Mouse (Mus musculus): ENCODE results near the gene Pnkp. TPM values are rescaled to one million over a fixed set of nuclear protein-coding genes. Genes with fewer than 3 reads are reported as not detected.

Gene Pnkp
- polyA plus RNA-seq (2012; rRNA removed) (28.7 and 32.0 TPM in 2 replicates), polyA plus RNA-seq (2014; fragmentation: Nextera tagmentation; extraction: Ambion mirVana) (23.8 and 26.6 TPM in 2 replicates)

- H3K4me1 ChIP-seq (ENCODE audit: control insufficient read depth, insufficient read depth, low read length): peaks cover 21% of the 10 kb centered on the region
- TF ChIP-seq POLR2A (IDR thresholded peaks at IDR 0.05; ENCODE audit: borderline replicate concordance, extremely low read depth, insufficient read depth, insufficient read length): 0 out of 2 replicates have a peak, but pooled peaks have one; percentile 24
- peak within 1 kb of the TSS; percentile 74 for H3K4me3 ChIP-seq (replicated peaks; ENCODE audit: low read length)
- H3K36me3 ChIP-seq (ENCODE audit: control insufficient read depth, insufficient read depth, low read length): peaks cover 21% of the 10 kb centered on the region
- no peaks in the 10 kb centered on the region for H3K27me3 ChIP-seq (ENCODE audit: control insufficient read depth, insufficient read depth, low read length)
- peak within 1 kb of the TSS; percentile 92 for H3K4me2 ChIP-seq (replicated peaks; ENCODE audit: low read depth, low read length, severe bottlenecking)
- H3K9ac ChIP-seq (ENCODE audit: low read depth, low read length, severe bottlenecking): peak within 1 kb of the TSS; percentile 76
- ATAC-seq (ENCODE audit: low FRiP score, low read depth): peak; percentile 58
- H3K9me3 ChIP-seq (ENCODE audit: control insufficient read depth, low read length): no peaks in the 10 kb centered on the region
- under 1% methylated on average over 32 of the region's 32 CpGs for WGBS
- peak within 1 kb of the TSS; percentile 79 for H3K27ac ChIP-seq (replicated peaks; ENCODE audit: low read depth, low read length)
- DNase-seq (ENCODE audit: low spot score): peak; percentile 93
These were observed at the start of gene Pnkp for GRCm38 (mm10) chr7:44857042-44857552. Gene Pnkp (plus strand): TSS chr7:44857139.

DNA sequence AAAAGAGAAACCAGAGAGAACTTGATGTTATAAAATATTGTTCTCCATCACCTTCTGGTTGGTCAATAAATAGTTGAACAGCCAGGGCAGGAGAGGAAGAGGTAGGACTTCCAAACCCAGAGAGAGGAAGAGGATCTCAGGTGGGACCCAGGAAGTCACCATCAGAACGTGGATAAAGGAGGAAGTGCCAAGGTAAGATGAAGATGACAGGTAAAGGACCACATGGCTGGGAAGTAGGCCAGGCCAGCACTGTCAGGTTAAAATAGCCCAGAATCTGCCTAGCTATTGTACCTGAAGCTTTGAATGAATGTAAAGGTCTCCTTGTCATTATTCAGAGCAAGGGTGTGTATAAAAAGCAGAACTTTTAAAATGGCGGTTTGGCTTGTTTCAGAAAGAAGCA is 48.0 kb upstream of the Pnkp start:
- no peaks in the 10 kb centered on the region for H3K4me1 ChIP-seq (ENCODE audit: control insufficient read depth, insufficient read depth, low read length)
- no peak overlapping the region for H3K4me2 ChIP-seq (replicated peaks; ENCODE audit: low read depth, low read length, severe bottlenecking)
- TF ChIP-seq POLR2A (IDR thresholded peaks at IDR 0.05; ENCODE audit: borderline replicate concordance, extremely low read depth, insufficient read depth, insufficient read length): no peak
- H3K36me3 ChIP-seq (ENCODE audit: control insufficient read depth, insufficient read depth, low read length): peaks cover 9% of the 10 kb centered on the region; the same call in 1 of the 2 replicates
- H3K27me3 ChIP-seq (ENCODE audit: control insufficient read depth, insufficient read depth, low read length): no peaks in the 10 kb centered on the region
- no peak for DNase-seq (ENCODE audit: low spot score)
- 84% methylated on average over 2 of the region's 2 CpGs for WGBS
- ATAC-seq (ENCODE audit: low FRiP score, low read depth): no peak
- H3K27ac ChIP-seq (replicated peaks; ENCODE audit: low read depth, low read length): no peak overlapping the region
- H3K9me3 ChIP-seq (ENCODE audit: control insufficient read depth, low read length): no peaks in the 10 kb centered on the region
- no peak overlapping the region for H3K4me3 ChIP-seq (replicated peaks; ENCODE audit: low read length)
- H3K9ac ChIP-seq (ENCODE audit: low read depth, low read length, severe bottlenecking): no peak overlapping the region

GRCm38 (mm10) chr7:44809466-44809865 is 47.5 kb upstream of the Pnkp start:
- ATAC-seq (ENCODE audit: low FRiP score, low read depth): no peak
- Histone ChIP-seq H3K4me1 (ENCODE audit: control insufficient read depth, insufficient read depth, low read length) (no peaks in the 10 kb centered on the region), H3K27ac (replicated peaks; ENCODE audit: low read depth, low read length) (no peak overlapping the region), H3K36me3 (ENCODE audit: control insufficient read depth, insufficient read depth, low read length) (peaks cover 11% of the 10 kb centered on the region; the same call in 1 of the 2 replicates), H3K4me3 (replicated peaks; ENCODE audit: low read length) (no peak overlapping the region), H3K9me3 (ENCODE audit: control insufficient read depth, low read length) (no peaks in the 10 kb centered on the region), H3K27me3 (ENCODE audit: control insufficient read depth, insufficient read depth, low read length) (no peaks in the 10 kb centered on the region), H3K9ac (ENCODE audit: low read depth, low read length, severe bottlenecking) (no peak overlapping the region), H3K4me2 (replicated peaks; ENCODE audit: low read depth, low read length, severe bottlenecking) (no peak overlapping the region)
- DNase-seq (ENCODE audit: low spot score): no peak
- WGBS: 86% methylated on average over 3 of the region's 3 CpGs
- TF ChIP-seq POLR2A (IDR thresholded peaks at IDR 0.05; ENCODE audit: borderline replicate concordance, extremely low read depth, insufficient read depth, insufficient read length): no peak

GRCm38 (mm10) chr7:44810365-44810764 is 46.6 kb upstream of the Pnkp start:
- Histone ChIP-seq H3K4me3 (replicated peaks; ENCODE audit: low read length) (no peak overlapping the region), H3K9me3 (ENCODE audit: control insufficient read depth, low read length) (no peaks in the 10 kb centered on the region), H3K27ac (replicated peaks; ENCODE audit: low read depth, low read length) (no peak overlapping the region), H3K36me3 (ENCODE audit: control insufficient read depth, insufficient read depth, low read length) (peaks cover 11% of the 10 kb centered on the region; the same call in 1 of the 2 replicates), H3K9ac (ENCODE audit: low read depth, low read length, severe bottlenecking) (no peak overlapping the region), H3K4me1 (ENCODE audit: control insufficient read depth, insufficient read depth, low read length) (peaks cover 5% of the 10 kb centered on the region), H3K4me2 (replicated peaks; ENCODE audit: low read depth, low read length, severe bottlenecking) (no peak overlapping the region), H3K27me3 (ENCODE audit: control insufficient read depth, insufficient read depth, low read length) (no peaks in the 10 kb centered on the region)
- 85% methylated on average over 4 of the region's 4 CpGs for WGBS
- ATAC-seq (ENCODE audit: low FRiP score, low read depth) (no peak), DNase-seq (ENCODE audit: low spot score) (no peak)
- no peak for TF ChIP-seq POLR2A (IDR thresholded peaks at IDR 0.05; ENCODE audit: borderline replicate concordance, extremely low read depth, insufficient read depth, insufficient read length)

DNA sequence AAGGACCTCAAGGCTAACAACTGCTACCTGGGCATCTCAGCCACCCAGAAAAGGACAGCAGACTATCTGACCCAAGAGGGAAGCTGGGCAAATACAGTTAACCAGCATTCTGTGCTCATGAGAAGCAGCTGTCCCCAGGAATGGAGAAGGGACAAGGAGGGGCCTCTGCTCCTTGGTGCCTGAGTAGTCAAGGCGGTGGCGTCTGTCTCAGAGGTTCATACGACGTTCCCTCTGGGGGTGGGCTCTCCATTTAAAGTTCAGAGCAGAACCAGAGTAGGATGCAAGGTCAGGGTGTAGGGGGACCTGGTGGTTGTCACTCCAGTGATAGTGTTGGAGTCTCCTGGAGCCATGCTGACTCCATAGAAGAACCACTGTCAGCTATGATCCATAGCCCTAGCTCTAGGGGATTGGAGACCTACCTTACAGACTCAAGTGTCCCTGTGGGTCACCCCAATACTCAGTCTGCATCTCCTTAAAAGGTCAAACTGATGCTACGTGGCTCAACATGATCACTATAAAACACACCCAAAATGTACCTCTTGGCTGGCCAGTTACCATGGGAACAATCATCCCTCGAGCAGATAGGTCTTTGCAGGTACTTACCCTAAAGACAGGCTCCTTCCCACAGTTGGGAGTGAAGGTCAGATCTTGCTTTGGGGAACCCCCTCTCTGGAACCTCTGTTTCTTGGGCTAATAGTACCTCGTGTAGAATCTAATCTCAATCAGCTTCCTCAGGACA is 46.0 kb upstream of the Pnkp start:
- H3K4me1 ChIP-seq (ENCODE audit: control insufficient read depth, insufficient read depth, low read length): peaks cover 5% of the 10 kb centered on the region
- peaks cover 11% of the 10 kb centered on the region; the same call in 1 of the 2 replicates for H3K36me3 ChIP-seq (ENCODE audit: control insufficient read depth, insufficient read depth, low read length)
- ATAC-seq (ENCODE audit: low FRiP score, low read depth) (no peak), DNase-seq (ENCODE audit: low spot score) (no peak)
- 91% methylated on average over 7 of the region's 7 CpGs for WGBS
- no peak overlapping the region for H3K4me3 ChIP-seq (replicated peaks; ENCODE audit: low read length)
- no peak overlapping the region for H3K9ac ChIP-seq (ENCODE audit: low read depth, low read length, severe bottlenecking)
- H3K9me3 ChIP-seq (ENCODE audit: control insufficient read depth, low read length): no peaks in the 10 kb centered on the region
- no peak overlapping the region for H3K4me2 ChIP-seq (replicated peaks; ENCODE audit: low read depth, low read length, severe bottlenecking)
- no peak overlapping the region for H3K27ac ChIP-seq (replicated peaks; ENCODE audit: low read depth, low read length)
- no peak for TF ChIP-seq POLR2A (IDR thresholded peaks at IDR 0.05; ENCODE audit: borderline replicate concordance, extremely low read depth, insufficient read depth, insufficient read length)
- H3K27me3 ChIP-seq (ENCODE audit: control insufficient read depth, insufficient read depth, low read length): no peaks in the 10 kb centered on the region

All from limb, embryonic 14.5 days (tissue).